Mouse (Mus musculus) spleen, adult 12 weeks (tissue): ENCODE data around the gene Tmem121.
A peak's percentile ranks its signal among the peaks of the same experiment; 100 is the strongest.

Experiments
- DNase-seq: peaks from one replicate; pipeline ENCODE4 v3.0.0; 2022; ENCODE audit warnings: low spot score

Gene Tmem121

DNA sequence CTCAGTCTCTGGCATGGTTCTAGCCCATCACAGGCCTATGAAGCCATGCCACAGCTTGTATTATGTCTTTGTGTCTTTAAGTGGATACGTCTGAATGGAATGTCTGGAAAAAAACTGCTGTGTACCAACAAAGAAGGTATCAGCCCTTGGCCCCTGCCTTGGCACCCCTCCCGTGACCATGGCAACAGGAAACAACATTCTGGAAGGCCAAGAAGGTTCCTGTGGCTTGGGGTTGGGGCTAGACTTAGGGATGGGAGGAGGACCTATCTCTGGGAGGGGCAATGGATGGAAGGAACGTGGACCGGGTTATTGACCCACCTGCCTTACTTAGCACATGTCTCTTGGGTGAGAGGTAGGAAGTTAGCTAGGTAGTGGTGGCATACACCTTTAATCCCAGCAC lies 36.4 kb upstream of the Tmem121 start:
- DNase-seq, result no peak

DNA sequence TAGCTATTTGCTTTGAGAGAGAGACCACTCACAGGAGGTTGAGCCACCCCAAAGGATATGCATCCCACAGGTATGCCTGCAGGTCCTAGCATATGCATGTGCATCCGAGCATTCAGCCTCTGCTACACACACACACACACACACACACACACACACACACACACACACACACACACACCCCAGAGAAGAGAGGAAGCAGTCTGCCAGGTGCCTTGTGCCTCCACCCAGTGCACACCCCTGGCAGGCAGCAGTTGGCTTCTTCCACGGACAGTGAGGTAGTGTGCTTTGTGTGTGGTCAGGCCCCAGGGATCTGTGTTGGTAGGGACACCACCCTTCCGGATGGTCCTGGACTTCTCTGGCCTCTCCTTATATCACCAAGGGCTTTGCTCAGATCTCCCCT lies 35.8 kb upstream of the Tmem121 start:
- no peak for DNase-seq

DNA sequence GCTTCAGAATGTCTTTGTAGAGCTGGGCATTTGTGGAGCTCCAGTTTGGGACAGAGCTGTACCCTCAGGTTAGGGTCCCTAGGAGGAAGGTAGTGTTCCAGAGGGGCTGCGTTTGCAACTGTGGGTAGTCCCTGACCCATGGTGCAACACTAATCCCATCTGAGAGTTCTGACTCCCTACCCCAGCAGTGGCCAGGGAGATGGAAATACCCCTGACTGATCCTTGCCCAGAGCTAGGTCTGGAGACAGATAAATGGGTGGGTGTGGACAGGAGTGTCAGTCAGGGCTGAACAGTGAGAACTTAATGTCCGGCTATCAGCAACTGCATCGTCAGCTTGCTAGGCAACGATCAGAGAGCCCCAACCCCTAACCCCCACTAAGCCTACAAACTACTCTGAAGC lies 35.1 kb upstream of the Tmem121 start:
- DNase-seq, result no peak

DNA sequence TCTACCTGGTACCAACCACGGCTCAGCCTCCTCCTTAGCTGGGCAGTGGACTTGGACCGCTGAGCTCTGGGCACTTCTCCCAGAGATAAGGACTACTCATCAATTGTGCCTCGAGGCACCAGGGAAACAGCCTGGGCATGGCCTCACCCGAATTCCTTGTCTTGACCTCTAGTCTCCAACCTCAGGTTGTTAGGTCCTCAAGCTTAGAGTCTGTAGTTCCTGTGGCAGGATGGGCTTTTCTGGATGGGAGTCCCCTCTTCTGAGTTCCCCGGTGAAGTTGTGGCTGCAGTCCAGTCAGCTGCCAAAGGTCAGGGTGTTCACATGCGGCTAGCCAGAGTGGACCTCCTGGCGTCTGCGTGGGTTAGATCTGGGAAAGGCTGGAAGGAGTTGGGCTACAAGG lies 34.7 kb upstream of the Tmem121 start:
- no peak for DNase-seq

DNA sequence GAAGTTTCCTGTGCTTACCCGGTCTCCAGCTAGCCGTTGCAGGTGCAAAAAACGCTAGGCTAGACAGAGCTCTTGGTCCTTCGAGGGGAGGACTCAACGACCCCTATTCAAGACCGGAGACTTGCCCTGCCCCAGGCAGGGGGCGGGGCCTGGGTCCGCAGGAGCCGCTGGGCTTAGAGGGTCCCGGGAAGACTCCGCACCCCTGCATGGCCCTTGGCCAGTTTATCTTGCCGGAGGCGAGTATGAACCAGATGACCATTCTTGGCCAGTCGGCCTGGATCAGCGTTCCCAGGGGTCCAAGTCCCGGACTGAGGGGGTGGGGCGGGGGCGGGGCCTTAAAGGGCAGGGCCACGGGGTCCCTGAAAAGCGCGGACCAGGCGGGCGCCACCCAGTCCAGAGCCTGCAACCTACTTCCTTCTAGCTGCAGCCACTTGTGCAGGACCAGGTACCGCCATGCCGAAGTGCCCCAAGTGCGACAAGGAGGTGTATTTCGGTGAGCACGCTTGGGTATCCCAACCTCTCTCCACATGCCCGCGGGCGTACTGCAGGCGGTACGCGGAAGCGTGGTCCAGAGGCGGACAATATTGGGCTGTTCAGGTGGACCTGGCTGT lies 34.0 kb upstream of the Tmem121 start:
- no peak for DNase-seq

DNA sequence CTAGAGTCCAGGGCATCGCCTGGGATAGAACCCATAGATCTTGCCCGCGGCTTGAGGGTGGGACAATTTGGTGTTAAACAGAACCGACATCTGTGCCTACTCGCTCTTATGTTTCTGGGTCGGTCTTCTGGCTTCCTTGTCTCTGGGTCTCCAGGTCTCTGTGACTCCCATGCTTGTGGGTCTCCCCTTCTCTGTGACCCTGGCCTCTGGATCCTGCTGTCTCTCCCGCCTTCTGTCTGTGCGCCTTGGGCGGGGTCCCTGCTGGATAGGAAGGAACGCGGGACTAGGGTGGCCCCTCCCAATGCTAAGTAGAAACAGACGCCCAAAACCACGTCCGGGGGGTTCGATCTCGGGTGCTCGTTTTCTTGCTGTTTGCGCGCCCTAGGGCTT lies 33.5 kb upstream of the Tmem121 start:
- no peak for DNase-seq

DNA sequence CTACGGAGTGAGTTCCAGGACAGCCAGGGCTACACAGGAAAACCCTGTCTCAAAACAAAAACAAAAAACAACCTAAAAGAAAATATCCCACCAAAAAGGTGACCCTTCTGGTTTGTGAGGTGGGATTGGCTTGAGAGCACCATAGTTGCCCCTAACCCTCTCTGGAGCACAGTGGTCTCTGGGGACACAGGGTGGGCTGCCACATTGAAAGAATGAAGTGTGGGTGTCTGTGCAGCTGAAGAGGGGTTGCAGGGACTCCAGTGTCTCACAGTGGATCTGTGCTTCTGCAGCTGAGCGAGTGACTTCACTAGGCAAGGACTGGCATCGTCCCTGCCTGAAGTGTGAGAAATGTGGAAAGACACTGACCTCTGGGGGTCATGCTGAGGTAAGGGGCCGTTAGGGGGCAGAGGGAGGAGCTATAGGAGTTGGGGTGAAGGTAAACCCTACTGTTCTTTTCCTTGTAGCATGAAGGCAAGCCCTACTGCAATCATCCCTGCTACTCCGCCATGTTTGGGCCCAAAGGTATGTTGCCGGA lies 32.7 kb upstream of the Tmem121 start:
- DNase-seq, result no peak

DNA sequence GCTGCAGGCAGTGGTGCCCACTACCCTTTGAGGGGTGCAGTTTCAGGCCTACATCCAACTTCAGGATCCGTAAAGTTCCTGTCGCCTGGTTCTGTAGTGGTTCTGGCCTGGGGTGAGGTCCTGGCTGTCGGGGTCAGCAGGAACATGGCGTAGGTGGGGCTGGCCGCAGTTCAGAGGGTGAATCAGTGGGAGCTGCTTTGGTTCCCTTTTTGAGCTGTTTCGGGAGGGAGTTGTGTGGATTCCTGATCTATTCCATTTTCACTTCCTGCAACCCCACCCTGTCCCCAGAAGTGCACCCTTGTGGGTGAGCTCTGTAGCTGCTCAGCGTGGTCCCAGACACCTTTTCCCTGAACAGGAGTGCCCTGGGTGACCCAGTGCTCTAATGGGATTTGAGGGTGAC lies 31.8 kb upstream of the Tmem121 start:
- no peak for DNase-seq

DNA sequence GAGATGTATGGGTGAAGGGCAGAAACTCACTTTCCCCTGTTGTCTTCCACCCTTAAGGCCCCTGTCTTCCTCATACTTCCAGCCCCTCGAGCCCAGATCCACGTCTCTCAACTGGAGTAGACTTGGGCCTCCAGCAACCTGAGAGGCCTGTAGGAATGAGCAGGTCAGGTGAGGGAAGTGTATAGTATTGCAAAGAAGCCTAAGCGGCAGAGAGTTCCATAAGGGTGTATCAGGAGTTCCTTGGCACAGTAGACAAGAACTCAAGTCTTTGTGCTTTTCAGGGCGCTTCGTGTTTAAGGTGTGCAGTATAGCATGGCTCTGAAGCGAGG lies 31.0 kb upstream of the Tmem121 start:
- no peak for DNase-seq

DNA sequence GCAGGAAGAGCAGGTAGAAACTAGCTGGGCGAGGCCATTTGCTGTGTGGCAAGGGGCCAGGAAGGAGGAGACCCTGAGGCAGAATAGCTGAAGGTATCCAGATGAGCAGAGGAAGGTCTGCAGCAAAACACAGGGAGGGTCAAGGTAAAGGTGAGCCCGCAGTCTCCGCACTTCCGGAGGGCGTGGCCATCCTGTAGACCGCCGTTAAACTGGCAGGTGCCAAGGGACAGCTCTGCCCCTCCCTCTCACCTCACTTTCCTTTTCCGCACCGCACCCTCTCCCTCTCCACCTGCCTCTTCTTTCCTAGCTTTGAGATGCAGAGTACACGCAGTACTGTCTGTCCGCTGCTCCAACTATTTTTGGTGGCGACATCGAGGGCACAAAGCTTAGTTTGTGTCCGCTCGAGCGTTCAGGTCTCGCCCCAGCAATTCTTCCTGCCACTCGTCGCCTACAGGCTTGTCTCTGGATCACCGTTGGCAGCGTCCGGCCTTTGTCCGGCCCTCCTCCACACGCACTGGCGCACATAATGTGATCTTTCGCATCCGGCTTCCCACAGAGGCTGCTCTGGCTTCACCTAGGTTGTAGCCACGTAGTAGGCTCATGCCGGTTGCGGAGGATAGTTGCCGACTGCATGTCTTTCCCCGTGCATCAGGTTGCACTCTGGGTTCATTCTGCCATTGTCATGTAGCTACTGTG lies 30.5 kb upstream of the Tmem121 start:
- DNase-seq, result no peak

DNA sequence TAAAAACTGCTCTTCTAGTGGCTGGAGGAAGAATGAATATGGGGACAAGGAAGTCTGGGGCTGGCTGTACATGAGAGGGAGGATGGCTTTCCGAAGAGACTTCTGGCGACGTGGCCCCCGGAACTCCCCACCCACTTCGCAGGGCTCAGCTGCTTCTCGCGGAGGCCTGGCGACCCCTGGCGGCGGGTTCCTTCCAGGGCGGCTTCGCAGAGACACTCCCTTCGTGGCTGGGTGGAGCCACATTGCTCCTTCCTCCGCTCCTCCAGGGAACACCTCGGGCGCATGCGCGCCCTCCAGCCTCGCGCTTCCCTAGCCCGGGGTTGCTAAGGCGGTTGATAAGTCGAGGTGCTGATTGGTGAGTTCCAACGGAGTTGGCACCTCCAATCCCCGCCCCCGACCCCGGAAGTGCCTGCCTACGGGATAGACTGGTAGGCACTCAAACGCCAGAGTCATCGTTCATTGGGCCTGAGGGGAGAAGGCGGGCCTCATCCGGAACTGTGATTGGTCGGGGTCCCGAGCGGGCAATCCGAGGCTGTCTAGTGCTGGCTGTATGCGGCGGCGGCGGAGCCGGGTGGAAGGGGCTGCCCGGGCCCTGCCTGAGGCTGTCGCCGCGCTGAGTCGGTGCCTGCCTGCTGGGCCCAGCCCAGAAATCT lies 29.7 kb upstream of the Tmem121 start, which contains the start of gene Tedc1:
TSS of gene Tedc1 (plus strand) at position 535 of the 653 bp plus-strand sequence.
- DNase-seq, result peak; percentile 97

DNA sequence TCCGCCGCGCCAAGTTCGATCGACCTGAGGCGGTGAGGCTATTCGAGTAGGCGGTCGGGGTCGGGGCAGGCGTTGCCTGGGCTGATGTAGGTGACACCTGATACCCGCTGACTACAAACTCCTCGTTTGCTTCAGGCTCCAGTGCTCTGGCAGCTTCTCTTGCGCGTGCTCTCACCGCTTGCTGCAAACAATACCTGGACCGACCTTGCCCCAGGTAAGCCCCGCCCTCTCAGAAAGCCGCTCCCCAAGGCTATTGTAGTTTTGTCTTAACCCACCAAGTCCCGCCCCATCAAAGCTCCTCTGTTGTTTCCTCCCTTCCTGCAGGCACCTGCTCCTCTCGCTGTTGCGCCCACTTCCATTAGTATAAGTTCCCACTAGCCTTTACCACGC lies 29.2 kb upstream of the Tmem121 start:
- DNase-seq, result no peak

DNA sequence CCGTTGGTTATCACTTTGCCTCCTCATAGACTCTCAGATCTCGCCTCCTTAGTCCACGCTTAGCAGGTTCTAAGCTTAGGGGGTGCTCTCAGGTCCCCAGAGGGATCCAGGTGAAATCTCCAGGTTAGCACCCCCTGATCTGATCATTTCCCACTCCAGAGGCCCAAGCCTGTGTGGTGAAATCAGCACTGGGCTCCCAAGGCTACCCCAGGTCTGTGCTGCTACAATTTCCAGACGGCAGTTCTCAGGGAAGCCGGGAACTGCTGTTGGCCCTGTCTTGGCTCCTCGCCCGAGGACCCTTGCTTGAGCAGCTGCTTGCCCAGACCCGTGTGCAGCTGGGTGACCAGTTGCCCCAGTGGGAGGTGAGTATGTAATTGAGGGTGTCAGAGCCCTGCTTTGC lies 28.7 kb upstream of the Tmem121 start:
- no peak for DNase-seq

DNA sequence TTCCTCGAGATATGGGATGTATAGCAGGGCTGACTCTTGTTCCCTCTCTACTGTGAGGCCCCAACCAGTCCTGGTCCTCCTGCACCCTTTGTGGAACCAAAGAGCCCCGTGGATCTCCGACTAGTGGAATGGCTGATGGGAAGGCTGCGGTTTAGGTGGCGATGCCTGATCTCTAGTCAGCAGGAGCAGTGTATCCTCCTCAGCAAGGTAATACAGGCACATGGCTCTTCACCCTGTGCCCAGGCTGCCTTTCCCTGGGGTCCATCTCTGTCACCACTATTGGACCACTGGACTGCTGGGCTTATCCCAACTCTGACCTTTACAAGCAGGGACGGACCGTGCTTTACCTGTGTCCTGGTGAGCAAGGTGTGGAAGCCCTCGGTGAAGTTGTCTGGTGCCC lies 28.2 kb upstream of the Tmem121 start:
- no peak for DNase-seq

DNA sequence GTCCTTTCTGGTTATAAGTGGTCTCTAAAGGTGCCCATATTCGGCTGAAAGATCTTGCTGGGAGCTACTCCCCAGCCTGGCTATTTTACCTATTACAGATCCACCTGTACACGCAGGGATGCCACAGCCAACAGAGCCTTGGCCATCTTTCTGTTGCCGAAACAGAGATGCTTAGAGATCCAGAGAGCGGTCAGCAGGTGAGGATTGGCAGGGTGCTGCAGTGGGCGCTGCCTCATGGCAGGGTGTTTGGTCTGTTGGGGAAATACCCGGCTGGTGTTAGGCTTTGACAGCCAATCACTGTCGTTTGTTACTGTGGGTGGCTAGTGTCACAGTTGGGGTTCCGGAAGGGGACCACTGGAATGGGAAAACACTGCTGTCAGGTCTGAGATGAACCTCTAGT lies 27.8 kb upstream of the Tmem121 start:
- DNase-seq, result no peak

DNA sequence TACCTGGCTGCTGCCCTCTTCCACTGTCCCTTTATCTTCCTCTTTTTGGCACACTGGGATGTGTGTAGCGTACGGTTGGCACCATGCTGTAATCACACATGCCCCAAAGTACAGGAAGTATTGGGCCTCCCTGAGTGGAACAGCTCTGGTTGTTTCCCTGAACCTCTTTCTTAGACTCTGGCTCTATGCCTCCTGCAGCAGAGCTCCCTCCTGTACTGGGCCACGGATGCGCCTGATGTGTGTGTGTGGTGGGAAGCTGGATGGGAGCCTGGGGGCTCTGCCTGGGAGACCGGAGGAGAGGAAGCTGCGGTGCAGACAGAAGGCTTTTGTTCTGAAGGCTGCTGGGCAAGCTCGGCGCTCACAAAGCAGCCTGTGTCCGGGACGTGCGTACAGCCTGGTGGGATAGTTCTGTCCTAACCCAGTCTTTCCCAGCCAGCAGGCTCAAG lies 22.1 kb upstream of the Tmem121 start:
- DNase-seq, result no peak

DNA sequence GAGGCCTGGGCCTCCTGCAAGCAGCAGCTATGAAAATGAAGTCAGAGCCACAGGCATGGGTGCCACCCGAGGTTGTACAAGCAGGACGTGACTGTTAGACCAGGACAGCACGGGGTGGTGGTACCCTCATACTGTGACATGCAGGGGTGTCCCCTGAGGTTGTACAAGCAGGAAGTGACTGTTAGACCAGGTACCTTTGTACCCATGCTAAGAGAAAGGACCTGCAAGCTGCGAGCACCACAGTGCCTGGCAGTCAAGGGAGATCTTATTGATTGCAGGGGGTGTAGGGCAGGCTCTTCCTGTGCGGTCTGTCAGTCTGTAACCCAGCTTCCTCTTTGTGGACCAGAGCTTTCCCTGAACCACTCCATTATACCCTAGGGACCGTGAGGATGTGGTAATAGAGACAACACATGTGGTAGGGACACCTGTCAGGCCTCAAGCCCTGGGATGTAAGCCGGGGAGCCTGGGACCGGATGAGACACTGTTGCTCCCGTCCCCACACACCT lies 17.6 kb upstream of the Tmem121 start:
- DNase-seq, result peak; percentile 36

DNA sequence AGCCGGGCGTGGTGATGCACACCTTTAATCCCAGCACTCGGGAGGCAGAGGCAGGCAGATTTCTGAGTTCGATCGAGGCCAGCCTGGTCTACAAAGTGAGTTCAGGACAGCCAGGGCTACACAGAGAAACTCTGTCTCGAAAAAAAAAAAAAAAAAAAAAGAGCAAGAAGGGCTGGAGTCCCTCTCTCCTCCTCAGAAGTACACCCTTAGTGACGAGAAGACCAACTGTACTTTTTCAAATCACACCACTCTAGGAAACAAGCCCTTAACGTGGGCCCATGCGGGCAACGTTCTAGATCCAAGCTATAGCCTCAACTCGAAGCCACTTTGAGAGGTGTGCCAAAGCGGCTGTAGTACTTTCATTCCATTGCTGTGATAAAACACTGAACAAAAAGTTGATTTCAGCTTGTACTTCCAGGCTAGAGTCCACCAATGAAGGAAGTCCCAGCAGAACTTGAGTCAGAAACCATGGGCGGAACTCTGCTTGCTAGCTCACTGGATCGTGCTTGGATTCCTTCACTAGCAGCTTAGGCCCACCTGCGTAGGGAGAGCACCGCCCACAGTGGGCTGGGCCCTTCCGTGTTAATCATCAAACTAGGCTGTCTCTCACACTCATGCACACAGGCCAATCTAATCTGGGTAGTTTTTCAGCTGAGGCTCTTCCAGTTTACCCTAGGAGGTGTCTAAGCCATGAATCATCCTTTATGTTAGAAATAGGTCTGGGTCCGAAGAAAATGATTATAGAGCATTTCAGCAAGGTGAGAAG lies 8.6 kb upstream of the Tmem121 start:
- DNase-seq, result no peak

DNA sequence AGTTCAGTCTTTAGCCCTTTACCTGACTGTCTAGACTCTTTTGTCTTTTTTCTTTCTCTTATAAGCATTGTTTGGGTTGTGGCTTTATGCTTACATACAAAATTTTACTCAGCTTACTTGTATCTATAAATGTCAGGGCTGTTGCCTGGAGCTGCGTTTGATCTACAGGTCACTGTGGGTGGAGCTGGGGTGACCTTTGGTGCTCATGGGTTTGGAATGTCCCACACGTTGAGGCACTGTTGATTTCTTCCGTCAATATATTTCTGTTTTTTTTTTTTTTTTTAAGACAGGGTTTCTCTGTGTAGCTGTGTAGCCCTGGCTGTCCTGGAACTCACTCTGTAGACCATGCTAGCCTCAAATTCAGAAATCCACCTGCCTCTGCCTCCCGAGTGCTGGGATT lies 4.7 kb upstream of the Tmem121 start:
- DNase-seq, result no peak

DNA sequence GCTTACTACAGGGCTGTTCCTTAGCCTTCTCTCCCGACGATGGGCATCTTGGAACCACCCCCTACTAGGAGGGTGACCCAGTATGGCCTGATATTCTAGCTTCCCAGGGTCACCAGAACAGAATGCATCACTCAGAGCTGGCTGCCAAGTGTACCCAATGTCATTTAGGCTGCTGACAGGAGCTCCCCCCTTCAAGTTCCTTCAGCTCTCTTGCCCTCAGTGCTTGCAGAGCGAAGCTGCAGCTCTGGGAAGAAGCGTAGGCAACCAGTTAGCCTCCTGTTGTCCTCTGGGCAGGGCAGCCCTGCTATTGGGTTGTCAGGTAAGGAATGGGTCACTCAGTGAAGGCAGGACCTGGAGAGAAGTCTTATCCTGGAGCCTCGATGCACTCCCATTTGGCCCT lies 785 bp upstream of the Tmem121 start:
- DNase-seq, result no peak

DNA sequence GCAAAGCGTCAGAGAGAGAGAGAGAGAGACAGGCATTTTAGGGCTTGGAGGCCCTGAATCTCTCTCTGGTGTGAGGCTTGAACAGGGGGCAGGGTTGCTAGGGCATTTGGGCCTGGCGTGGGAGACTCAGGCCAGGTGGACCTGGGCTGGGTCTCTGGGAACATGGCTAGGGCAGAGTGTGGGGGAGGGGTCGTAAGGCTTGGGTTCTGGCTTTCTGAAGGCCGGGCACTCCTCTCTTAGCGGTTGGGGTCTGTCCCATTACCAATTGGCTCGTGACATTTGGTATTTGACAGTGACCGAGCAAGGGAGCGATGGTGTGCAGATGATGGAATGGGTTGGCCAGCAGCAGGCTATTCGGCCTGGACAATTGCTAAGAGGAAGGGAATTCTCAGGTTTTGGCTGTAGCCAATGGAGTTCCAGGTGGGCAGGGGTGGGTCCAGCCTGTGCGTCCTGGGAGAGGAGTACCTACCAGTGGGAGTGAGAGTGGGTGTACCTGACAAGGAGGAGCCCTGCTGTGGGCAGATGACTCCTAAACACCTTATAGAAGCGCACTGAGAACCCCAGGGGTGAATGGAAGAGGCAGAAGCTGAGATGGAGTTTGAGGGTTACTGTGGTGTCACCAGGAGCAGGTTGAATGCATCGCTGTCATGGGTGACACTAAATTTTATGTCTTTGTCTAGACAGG lies 738 bp downstream of the Tmem121 start:
- no peak for DNase-seq

DNA sequence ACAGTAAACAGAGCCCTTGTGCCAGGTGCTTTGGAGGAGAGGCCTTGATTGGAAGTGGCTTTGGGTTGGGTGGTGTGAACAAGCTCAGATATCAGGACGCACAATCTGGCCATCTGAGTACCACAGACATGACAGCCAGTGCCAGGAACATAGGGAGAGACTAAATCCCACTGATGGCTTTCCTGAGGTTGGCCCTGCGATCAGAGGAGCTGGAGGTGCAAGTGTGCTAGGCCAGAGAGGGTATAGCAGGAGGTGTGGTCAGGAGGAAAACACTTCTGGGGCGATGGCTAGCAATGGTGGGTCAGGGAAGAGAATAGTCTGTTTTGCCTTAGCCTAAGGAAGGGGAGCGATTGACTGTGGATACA lies 1.3 kb downstream of the Tmem121 start:
- DNase-seq, result no peak
